Mouse (Mus musculus) Muller cell, postnatal 12 days (primary cell): Measurements from ENCODE around the gene Rbfox2.

Experiments
- DNase-seq: peaks from one replicate; pipeline ENCODE4 v3.0.0-alpha.2; 2015; ENCODE audit errors: inconsistent ontology term

Gene Rbfox2

GRCm38 (mm10) chr15:77149551-77149950 is 157.3 kb downstream of the Rbfox2 start:
- no peak for DNase-seq

- DNase-seq, result no peak
Observed at GRCm38 (mm10) chr15:77146942-77147341, 159.9 kb downstream of the Rbfox2 start.

- no peak for DNase-seq
Observed at GRCm38 (mm10) chr15:77144960-77145359, 161.8 kb downstream of the Rbfox2 start.

DNA sequence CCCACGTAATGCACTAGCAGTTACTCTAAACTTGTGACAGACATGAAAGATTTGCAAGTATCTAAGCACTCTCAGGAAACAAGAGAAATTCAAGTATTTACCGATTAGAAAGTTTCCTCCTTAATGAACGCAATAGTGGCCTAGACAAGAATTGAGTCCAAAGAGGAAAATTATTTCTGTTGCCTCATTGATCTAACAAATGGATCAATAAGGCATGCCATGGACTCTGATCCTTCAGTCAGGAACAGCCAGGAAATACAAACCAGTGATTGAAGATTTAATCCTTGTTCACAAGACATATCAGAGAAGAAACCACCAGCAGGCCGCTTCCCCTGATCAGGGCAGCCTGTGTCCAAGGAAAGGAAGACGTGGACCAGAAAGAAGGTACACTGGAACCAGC is 164.0 kb downstream of the Rbfox2 start:
- no peak for DNase-seq

- no peak for DNase-seq
Observed at GRCm38 (mm10) chr15:77142352-77142751, 164.5 kb downstream of the Rbfox2 start.

DNA sequence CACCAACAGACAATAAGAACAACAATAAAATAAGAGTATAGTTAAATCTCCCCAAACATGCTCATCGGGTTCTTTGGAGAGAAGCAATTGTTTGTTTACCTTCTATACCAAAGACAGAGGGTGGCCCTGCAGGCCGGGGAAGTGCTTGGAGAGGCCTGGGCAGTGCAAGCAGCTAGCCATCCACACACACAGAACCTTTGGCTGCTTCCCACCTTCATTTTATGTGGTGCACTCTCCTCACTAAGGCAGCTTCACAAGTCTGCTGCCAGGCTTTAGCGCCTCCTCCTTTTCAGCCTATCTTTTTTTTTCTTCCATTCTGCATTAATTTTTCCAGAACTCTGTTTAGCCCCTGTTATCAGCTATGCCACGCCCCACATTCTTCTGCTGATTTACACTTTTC is 165.1 kb downstream of the Rbfox2 start:
- no peak for DNase-seq

DNA sequence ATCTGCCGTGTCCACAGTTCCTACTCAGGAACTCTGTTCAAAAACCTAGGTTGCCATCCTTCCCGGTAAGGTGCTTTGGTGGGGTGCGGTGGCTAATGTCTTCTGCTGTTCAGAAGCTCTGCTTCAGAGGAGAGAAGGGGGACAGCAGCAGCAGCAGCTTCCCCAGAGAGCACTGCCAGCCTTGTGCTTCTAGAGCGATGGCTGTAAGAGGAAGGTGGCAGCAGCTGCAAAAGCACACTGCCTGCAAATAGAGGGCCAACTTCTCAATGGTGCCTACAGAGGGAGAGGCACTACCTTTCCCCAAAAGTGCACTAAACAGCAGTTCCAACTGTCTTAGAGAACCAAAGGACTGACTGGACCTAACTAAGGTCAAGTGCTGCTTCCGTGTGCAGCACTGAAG is 168.5 kb downstream of the Rbfox2 start:
- no peak for DNase-seq

DNA sequence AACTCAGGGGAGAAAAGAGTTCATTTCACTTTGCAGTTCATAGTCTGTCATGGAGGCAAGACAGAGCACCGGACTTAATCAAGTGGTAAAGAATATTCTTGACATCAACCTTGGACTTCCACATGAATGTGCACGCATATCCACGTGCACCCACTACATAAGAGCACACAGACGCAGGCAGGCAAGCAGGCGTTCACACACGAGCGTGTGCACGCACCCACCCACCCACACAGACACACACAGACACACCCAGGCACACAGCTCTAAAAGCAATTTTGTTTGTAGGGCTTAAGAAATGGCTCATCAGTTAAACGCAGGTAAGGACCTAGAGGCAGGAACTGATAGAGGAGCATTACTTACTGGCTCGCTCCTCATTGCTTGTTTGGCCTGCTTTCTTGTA is 172.3 kb downstream of the Rbfox2 start:
- DNase-seq, result no peak

DNA sequence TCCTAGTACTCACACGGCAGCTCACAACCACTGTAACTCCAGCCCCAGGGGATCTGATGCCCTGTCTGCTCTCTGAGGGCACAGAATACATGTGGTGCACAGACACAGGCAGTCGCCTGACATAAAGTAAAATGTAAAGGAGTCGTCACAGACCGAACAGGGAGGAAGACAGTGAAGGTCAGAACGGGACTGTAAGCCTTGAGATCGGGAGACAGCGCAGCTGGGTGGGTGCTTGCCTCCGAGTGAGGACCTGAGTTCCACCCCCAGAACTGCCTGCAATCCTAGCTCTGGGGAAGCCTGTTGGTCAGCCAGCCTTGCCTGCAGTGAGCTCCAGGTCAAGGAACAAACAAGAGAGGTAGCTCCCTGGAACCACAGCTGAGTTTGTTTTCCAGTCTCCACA is 177.7 kb downstream of the Rbfox2 start:
- DNase-seq, result no peak

DNA sequence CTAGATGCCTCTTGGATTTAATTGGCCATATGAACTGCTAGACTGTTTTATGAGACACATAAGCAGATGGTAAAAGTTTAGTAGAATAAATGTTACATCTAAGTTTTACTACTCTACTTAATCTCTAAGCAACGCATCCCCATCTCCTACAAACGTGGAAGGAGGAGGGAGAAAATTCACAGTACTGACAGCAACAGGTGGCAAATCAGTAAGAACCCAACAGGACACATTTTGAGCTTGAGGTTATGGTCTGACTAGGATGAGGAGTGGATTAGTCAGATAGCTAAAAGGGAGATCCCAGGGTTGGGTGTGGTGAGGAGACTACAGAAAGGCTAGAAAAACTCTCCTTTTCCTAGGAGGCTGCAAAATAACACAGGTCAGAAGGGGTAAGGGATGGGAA is 179.1 kb downstream of the Rbfox2 start:
- DNase-seq, result no peak

DNA sequence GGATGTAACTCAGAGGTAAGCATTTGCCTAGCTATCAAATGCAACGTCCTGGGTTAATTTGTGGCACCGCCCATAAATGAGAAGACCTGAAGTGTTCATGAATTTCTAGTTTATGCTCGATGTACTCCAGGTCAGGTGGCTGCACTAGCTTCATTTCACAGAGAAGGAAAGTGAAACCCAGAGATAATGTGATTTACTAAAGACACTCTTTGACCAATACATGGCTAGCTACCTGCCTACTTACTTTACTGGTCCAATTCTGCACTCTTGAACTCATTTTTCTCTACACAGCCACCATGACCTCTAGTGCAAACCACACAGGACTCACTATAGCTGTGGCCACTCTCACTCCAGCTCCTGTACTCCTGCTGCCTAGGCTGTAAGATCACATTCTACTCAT is 180.1 kb downstream of the Rbfox2 start:
- no peak for DNase-seq

GRCm38 (mm10) chr15:77124372-77125117 is 182.3 kb downstream of the Rbfox2 start:
- DNase-seq, result no peak

GRCm38 (mm10) chr15:77122824-77123223 is 184.0 kb downstream of the Rbfox2 start:
- DNase-seq, result no peak

GRCm38 (mm10) chr15:77122208-77122607 is 184.6 kb downstream of the Rbfox2 start:
- DNase-seq, result no peak

- DNase-seq, result no peak
Observed at GRCm38 (mm10) chr15:77119666-77120065, 187.1 kb downstream of the Rbfox2 start.

DNA sequence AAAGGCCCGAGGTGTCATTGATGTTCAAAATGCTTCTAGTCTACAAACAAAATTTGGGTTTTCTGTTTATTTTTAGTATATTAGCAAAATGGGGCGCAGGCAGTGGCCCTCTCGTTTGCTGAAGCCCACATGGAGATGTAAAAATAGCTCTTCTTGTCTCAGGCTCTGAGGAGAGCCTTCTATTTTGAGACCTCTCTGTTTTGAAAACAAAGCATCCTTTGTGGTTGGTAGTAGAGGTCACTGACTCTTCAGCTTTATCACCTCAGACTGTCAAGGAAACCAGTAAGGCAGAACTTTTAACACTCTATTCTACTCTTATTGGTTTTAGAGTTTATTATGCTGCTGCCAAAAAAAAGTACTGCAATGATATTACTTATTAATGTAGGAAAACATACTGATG is 189.6 kb downstream of the Rbfox2 start:
- no peak for DNase-seq

GRCm38 (mm10) chr15:77116139-77116722 is 190.6 kb downstream of the Rbfox2 start:
- DNase-seq, result no peak

DNA sequence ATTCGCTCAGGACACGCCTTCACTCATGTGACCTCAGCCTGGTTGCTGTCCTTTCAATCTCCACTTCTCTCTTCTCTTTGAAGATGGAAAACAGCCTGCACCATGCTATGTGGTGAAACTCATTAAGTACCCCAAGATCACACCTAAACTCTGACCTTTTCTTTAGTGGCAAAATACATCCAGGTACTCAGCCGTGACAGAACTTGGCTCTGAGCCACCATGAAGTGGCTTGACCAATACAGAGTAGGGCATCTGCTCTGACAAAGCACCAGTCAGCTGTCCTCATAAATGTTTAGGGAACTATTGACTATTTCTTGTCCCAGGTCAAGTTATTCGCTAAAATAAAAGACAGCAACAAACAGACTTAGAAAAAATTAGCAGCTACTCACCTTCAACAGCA is 191.3 kb downstream of the Rbfox2 start:
- no peak for DNase-seq

DNA sequence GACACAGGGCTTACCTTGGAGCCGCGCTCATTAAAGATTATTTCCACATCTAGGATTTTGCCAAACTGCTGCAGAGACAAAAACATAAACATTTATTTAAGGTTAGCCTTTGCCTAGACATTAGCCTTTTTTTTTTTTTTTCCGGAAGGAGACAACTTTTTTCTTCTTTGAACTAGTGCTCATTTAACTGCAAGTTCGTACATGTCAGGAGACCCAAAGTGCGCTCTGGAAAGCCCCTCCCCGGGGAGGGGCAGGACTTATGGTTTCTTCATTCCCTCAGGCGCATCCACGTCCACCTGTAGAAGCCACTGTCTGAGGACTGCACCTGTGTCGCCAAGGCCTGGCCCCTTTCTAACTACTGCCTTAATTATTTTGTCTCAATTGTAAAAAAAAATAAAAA is 193.2 kb downstream of the Rbfox2 start:
- DNase-seq, result no peak

DNA sequence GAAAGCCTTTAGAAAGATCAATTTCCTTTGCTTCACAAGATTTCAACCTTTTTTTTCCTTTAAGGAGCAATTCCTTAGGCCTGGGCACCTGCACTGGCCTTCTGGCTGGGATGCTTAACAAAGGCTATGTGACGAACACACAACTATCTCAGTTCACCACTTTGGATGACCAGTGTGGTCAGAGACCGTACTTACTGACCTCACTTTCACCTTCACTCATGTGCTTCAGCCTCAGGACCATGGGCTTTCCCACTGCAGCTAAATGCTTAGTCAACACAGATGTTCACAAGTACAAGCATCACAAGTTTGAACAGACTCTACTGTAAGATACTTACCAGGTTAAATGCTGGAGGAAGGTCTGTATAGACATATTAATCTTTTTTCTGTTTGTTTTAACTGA is 194.4 kb downstream of the Rbfox2 start:
- DNase-seq, result no peak

DNA sequence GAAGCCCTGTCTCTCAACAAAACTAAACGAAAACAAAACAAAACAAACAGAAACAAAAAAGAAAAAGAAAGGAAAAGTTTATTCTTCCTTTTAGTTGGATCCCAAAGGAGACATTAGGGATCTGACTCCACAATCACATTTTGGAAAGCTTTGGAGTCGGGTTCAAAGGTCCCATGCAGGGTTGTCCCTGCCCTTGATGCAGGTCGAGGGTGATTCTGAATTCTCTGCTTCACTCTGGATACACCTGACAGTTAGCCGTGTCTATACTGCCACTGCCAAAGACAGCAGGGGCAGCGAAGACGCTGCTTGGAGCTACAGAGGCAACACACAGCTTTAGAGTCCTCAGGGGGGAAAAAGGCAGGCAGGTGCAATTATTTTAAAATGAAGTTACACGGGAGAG is 194.9 kb downstream of the Rbfox2 start:
- no peak for DNase-seq

GRCm38 (mm10) chr15:77110452-77110851 is 196.4 kb downstream of the Rbfox2 start:
- no peak for DNase-seq

DNA sequence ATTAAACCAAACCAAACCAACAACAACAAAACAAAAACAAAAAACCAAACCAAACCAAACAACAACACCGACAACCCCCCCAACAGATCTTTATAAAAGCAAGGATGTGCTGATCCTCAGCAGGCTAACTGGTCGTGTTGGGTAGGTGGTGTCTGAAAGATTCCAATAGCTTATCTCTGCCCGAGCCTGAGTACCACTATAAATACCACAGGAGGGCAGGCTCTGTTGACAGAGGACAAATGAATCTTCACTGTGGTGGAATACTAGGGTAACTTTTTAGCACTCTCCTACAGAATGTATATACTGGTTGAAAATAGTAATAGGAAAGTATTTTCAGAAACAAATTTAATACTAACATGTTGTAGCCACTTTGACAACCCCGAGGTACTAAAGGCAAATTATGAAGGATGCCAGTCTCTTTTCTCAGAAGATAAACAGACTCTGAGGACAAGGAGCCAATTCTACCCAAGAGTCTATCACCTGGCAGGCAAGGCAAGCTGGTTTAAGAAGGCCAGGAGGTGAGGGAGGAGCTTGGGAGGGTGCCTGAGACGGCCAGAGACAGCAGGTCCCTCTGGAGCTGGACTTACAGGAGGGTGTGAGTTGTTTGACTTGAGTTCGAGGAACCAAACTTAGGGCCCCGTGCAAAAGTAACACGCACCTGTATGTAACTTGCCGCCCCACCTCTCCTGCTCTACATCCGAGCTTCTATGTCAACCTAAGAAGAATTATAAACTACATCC is 199.5 kb downstream of the Rbfox2 start:
- no peak for DNase-seq
